Mouse (Mus musculus) adrenal gland, postnatal 10 days (tissue): ENCODE data around the gene Eif4h. TPM values are rescaled to one million over a fixed set of nuclear protein-coding genes. Genes with fewer than 3 reads are reported as not detected.

Source experiments
- microRNA-seq: library from miRNA; unstranded; fragments of <30 nt; microRNA quantifications from one replicate; pipeline ENCODE4 v1.2.0, GENCODE M21; 2021
- total RNA-seq, 2 experiments: library from RNA; stranded (reverse); gene quantifications; 2 replicates each; pipeline ENCODE4 v1.2.3; 2021

Gene Eif4h
- total RNA-seq, 2 experiments from 2014 or later: 270 to 283 TPM

Small RNA genes within 50 kb of the gene (microRNA-seq; reads per million reads assigned to microRNA genes)
- gene Mir7228: not detected

Other genes with a start within 250 kb of the Eif4h start
- gene Gtf2ird1, start 182.8 kb downstream of the Eif4h start, total RNA-seq: 100 to 1,000 TPM in 1 of 2 experiments, 10 to 100 TPM in 1; 69.8 to 112 TPM
- gene Clip2, start 87.1 kb downstream of the Eif4h start, total RNA-seq: 10 to 100 TPM; 21.8 to 24.1 TPM
- not detected for gene Syna, start 79.3 kb downstream of the Eif4h start, total RNA-seq
- gene Rfc2, start 58.1 kb downstream of the Eif4h start, total RNA-seq: 10 to 100 TPM; 51.1 to 56.7 TPM
- 1 to 10 TPM; 3.8 to 4.3 TPM for gene Lat2, start 24.5 kb downstream of the Eif4h start, total RNA-seq
- 10 to 100 TPM; 17.9 to 20.5 TPM for gene Limk1, start 49.1 kb upstream of the Eif4h start, total RNA-seq
- gene Eln, start 107.8 kb upstream of the Eif4h start, total RNA-seq: 1,000 to 10,000 TPM in 1 of 2 experiments, 100 to 1,000 TPM in 1; 255 to 1,124 TPM